Mouse (Mus musculus) megakaryocyte progenitor cell, adult 5-6 weeks (primary cell): Measurements from ENCODE around the gene Nr1d2. TPM values are rescaled to one million over a fixed set of nuclear protein-coding genes. Genes with fewer than 3 reads are reported as not detected.
"Not testable (repeated sequence)": the region's sequence is repeated elsewhere in the genome, so short reads cannot be mapped to it uniquely, and the experiment has no call there.

Source experiments
- ATAC-seq: replicated peaks from 2 replicates; pipeline ENCODE4 v1.8.0; 2016; ENCODE audit warnings: mild to moderate bottlenecking, moderate TSS enrichment, inconsistent platforms; ENCODE audit not compliant: poor library complexity
- total RNA-seq, 2 experiments: library from RNA; stranded (forward) in 1 of 2; stranded (reverse) in 1 of 2; fragments of 157-497, 149-512 nt in 1 of 2; fragments of 200-1000 nt in 1 of 2; gene quantifications; 2 replicates each; pipeline versions ENCODE4 v1.2.3 to v1.2.4; 2015 to 2017

Nr1d2 gene
- total RNA-seq (2015) (8.4 and 9.3 TPM in 2 replicates), total RNA-seq (2017) (6.5 and 10.3 TPM in 2 replicates)

DNA sequence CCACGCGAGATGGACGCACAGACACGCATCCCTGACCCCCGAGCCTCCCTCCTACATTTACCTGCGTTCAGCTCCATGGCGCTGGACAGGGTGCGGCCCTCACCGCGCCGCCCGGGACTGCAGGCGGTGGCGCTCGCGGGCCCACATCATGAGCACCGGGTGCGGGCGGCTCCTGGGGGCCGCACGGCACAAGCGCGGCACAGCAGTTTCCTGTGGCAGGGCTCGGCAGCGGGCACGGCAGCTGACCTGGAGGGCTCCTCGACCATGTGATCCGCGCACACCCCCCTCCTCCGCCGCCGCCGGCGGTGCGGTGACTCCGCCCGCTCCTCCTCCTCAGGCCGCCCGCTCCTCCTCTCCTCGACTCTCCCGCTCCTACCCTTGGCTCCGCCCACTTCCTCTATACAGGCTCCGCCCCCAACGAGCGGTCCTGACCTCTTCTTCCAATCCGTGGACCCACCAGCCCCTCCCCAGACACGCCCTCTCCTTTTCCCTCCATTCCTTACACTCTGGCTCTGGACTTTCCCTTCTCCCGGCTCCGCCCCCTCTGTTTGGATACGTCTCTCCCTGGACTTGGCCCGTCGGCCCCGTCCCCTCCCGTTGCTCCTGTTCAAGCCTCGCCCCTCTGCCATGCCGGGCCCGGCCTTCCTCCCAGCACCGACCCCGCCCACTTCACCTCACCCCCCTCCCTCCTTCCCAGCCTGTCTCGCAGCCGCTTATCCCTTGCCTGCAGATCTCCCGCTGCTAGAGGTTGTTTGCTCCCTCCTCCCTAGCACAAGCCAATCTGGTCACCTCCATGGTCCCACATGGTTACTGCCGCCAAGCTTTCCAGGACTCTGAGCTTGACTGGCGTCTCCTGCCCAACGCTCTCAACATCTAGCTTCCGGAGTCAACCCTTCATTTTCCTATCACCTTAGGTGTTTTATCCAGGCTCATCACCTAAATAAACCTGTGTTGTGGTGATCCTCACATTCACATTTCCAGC is at the start of gene Nr1d2:
Nr1d2 (minus strand) TSS at position 378 of the 982 bp plus-strand sequence.
- ATAC-seq = peak; percentile 69

GRCm38 (mm10) chr14:18287391-18287790 is 48.5 kb upstream of the Nr1d2 start:
- ATAC-seq = no peak

- ATAC-seq = no peak
Observed at GRCm38 (mm10) chr14:18286441-18286840, 47.5 kb upstream of the Nr1d2 start.

DNA sequence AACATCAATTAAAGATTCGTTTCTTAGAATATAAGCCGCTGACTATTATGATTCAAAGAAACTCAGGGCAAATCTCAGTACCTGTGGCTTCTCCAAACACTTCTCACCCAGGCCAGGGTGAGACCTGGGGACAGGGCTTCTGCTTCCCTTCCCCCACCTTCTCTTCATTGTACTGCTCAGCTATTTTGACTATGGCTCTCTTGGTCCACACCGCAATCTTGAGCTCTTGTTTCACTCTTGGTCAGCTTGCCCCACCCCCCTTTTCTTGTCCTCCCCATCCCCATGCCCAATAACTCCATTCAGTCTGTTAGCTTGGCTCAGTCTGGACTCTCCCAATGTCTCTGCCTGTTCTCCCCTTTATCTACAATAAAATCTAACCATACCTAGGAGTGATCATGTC is 46.5 kb upstream of the Nr1d2 start:
- no peak for ATAC-seq

DNA sequence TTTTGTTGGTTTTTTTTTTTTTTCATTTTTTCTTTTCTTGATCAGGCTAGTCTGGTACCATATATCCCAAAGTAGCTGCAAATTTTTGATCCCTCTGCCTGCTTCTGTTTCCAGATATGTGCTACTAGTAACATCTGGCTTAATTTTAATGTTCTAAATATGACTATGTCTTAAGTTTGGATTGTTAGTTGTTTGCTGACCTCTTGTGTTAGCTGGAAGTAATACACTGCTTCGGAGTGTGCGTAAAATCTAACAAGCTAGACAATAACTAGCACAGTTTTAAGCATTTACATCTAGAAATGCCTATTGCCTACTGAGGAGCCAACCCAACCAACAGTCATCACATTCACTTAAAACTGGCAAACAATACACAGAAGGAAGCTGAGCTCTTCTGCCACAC is 45.7 kb upstream of the Nr1d2 start:
- peak; percentile 89 for ATAC-seq

- ATAC-seq = no peak
Observed at GRCm38 (mm10) chr14:18280375-18280774, 41.4 kb upstream of the Nr1d2 start.

DNA sequence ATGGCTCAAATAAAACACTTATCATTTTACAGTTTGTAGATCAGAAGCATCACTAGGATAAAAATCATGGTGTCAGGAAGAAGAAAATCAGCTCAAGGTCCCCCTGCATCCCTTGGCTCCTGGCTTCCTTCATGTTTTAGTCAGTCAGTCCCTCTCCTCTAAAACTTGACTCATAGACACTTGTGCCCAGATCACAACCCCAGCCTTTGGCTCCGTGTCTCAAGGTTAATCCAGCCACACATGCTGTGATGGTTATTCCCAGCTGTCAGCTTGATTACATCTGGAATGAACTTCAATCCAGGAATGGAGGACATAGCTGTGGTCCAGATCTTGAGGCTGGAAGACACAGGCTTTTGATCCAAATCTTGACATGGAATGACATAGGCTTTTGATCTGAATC is 35.6 kb upstream of the Nr1d2 start:
- ATAC-seq = no peak

GRCm38 (mm10) chr14:18271666-18272065 is 32.7 kb upstream of the Nr1d2 start:
- ATAC-seq = peak; percentile 8

DNA sequence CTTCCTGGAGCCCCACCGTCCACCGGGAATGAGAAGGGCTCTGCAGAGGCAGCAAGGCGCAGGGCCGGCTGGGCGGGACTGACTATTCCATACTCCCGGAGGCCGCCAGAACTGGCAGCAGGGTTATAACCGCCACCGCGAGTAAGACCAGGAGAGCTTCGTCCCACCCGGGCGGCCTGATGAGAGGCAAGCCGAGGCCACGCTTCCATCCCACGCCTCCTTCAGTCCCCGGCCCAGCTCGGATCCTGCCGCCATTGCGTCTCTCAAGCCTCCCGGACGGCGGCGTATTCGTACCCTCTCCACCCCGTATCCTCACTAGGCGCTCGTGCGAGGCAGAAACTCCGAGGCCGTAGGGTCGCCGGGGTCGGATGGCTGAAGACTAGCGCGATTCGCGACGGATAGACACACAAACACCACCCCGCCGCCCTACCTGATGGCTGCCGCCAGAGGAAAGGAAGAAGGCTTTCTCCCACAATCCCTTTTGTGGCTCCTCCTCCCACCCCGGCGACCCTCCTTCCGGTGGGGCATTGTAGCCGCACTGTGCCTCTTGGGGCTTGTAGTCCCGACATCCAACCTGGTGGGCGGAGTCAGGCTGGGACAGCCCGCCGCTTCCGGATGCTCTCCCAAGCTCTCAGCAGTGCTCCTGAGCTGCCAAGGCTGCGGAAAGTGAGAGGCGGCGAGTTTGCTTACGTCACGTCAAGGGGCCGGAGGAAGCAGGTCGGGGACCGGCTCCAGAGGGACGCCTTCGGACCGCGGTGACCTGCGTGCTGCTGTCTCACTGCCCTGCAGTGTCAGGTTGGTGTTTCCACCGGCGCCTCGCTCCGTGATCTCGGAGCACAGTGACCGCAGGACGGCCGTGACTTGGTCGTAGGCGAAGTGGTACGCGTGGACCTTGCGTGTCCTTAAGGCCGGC is 31.9 kb upstream of the Nr1d2 start, which contains the start of the genes Nkiras1 and Rpl15:
Nkiras1 (plus strand) TSS at position 608 of the 913 bp plus-strand sequence.
Rpl15 (minus strand) TSS at position 863 of the 913 bp plus-strand sequence.
- peak; percentile 92 for ATAC-seq

DNA sequence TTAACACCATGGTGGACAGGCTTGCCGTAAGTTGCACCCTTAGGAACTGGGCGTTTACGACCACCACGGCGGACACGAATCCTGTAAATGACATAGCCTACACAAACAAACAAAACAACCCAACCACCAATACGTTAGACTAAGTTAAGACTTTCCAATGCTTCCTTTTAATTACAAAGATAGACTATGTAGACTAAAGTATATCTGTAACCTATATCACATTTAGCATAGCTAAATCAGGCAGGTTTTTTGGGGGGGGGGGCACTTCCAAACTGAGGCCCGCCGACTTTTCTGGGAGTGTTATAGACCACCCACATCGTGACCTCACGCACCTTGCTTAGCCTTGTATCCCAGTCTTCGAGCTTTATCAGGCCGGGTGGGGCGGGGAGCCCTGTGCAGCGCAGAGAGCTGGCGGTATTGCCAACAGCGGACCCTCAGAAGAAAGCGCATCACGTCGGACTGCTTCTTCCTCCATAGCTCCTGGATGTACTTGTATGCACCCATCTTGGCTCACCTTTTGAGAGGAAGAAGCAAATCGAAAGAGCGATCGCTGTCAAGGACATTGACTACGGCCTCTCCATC is 31.1 kb upstream of the Nr1d2 start:
- not testable (repeated sequence) for ATAC-seq

DNA sequence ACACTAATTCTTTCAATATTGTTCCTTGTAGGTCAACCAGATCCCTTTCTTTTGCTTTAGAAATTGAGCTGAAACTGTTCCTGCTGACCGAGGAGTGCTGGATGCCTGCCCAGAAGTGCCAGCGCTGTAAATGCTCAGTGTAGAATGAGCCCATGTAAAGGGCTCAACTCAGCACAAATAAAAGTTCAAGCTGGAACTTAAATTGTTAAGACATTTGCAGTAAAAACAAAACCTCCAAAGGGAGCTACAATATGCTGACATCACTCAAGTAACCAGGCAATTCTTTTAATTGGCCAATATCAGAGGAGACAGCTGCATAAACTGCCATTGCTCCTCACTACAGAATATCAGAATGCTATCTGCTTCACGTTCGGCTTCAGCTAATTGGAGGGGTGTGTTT is 24.5 kb upstream of the Nr1d2 start:
- ATAC-seq = peak; percentile 49

GRCm38 (mm10) chr14:18261203-18261602 is 22.3 kb upstream of the Nr1d2 start:
- ATAC-seq = no peak

- ATAC-seq = no peak
Observed at GRCm38 (mm10) chr14:18242638-18243130, 3.8 kb upstream of the Nr1d2 start.

GRCm38 (mm10) chr14:18241786-18242185 is 2.9 kb upstream of the Nr1d2 start:
- no peak for ATAC-seq

GRCm38 (mm10) chr14:18240132-18240531 is 1.2 kb upstream of the Nr1d2 start:
- ATAC-seq = no peak

DNA sequence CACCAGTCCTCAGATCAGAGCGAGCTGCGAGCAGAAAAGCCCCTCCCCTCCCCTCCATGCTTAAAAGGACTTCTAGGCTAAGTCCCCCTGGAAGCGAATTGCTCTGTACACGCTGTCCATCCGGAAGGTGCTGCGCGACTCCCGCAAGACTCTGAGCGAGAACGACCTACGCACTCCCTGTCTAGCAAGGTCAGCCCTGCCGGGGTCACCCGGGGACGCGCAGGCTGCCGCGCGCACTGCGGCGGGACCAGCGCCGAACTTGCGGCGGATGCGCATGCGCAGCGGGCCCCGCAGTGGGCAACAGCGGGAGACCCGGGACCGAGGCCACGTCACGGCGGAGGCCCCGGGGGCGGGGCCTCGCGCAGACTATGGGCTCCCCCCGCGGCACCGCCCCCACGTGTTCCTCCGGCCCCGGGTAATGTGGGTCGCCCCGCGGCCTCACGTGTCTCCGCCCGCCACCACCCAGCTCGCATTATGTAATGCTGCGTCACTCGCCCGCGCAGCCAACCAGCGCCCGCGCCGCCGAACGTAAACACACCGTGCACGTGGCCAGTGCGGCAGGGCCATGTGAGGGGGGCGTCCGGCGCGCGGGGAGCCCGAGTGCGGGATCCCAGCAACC is 687 bp downstream of the Nr1d2 start:
- ATAC-seq = peak; percentile 68

DNA sequence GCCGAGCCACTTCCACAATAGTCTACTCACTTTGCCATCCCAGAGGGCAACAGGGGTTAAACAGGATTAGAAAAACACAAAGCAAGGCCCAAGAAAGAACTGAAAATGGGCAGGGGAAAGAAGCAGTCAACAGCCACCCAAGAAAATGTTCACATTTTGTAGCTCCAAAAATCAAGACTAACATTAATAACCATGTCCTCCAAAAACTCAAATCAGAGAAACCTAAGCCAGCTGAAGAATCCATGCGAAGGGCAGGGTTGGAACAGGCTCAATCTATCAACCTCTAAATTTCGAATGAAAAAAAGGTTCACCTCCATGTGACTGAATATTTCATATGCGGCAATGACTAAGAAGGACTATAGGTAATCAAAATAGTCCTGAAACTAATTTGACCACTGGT is 1.5 kb downstream of the Nr1d2 start:
- no peak for ATAC-seq

DNA sequence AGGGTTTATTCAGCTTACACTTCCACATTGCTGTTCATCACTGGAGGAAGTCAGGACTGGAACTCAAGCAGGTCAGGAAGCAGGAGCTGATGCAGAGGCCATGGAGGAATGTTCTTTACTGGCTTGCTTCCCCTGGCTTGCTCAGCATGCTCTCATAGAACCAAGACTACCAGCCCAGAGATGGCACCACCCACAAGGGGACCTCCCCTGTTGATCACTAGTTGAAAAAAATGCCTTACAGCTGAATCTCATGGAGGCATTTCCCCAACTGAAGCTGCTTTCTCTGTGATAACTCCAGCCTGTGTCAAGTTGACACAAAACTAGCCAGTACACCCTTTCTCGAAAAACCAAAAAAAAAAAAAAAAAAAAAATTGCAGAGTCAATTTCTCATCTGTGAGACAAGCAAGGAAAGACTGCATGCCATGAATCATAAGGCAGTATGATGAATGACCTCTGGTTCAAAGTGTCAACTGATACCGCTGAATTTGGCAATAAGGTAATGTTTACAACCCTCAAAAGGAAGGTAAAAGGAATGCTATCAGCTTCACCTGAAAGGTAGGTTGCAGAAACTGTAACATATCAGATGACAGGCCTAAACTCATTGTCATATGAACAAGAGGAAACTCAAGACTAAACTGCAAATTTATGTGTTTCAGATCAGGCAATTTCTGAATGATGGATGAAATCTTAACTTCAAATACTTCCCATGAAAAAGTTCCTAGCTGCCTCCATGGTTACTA is 2.3 kb downstream of the Nr1d2 start:
- not testable (repeated sequence) for ATAC-seq
